Mouse (Mus musculus): Measurements from ENCODE around the gene Gpr156. TPM values are rescaled to one million over a fixed set of nuclear protein-coding genes. Genes with fewer than 3 reads are reported as not detected.

Gene Gpr156
- total RNA-seq, 1 experiment: 0.22 TPM

GRCm38 (mm10) chr16:37963331-37964281, 47.3 kb downstream of the Gpr156 start:
- Histone ChIP-seq H3K4me3 (ENCODE audit: insufficient read depth in 1 of 2, low read depth in 1 of 2, low read length in 2 of 2, poor library complexity in 1 of 2, severe bottlenecking in 1 of 2) (no peak overlapping the region), H3K27ac (ENCODE audit: insufficient read depth, low read depth, low read length, poor library complexity, severe bottlenecking) (no peak overlapping the region), H3K4me1 (ENCODE audit: control insufficient read depth in 2 of 2, insufficient read depth in 2 of 2, low read length in 2 of 2, poor library complexity in 1 of 2) (no peaks in the 10 kb centered on the region), H3K36me3 (ENCODE audit: control insufficient read depth, insufficient read depth, low read length, poor library complexity, severe bottlenecking) (no peaks in the 10 kb centered on the region), H3K9me3 (ENCODE audit: control insufficient read depth, insufficient read depth, low read depth, low read length) (no peaks in the 10 kb centered on the region), H3K9ac (ENCODE audit: insufficient read depth, low read depth, low read length, poor library complexity, severe bottlenecking) (no peak overlapping the region)
- DNase-seq (ENCODE audit: low read depth, low spot score): no peak
- no peak for TF ChIP-seq ZC3H11A (IDR thresholded peaks at IDR 0.05; ENCODE audit: borderline replicate concordance, low read depth, low read length)
- TF ChIP-seq HCFC1 (IDR thresholded peaks at IDR 0.05; ENCODE audit: borderline replicate concordance, insufficient read depth, low read length): no peak
- no peak for TF ChIP-seq MAFK (IDR thresholded peaks at IDR 0.05; ENCODE audit: insufficient read depth, low read depth, low read length)
- TF ChIP-seq ZNF384 (IDR thresholded peaks at IDR 0.05; ENCODE audit: low read depth, low read length): no peak
- no peak for TF ChIP-seq CHD2 (IDR thresholded peaks at IDR 0.05; ENCODE audit: low read depth, low read length)
- in situ Hi-C loops (cut with MboI; ENCODE audit: low sequenced_read_pairs in 2 of 2, unreplicated experiment in 2 of 2): no loop called here

GRCm38 (mm10) chr16:37964380-37965070, 48.2 kb downstream of the Gpr156 start:
- DNase-seq (ENCODE audit: low read depth, low spot score): no peak
- H3K4me3 ChIP-seq (ENCODE audit: insufficient read depth in 1 of 2, low read depth in 1 of 2, low read length in 2 of 2, poor library complexity in 1 of 2, severe bottlenecking in 1 of 2): no peak overlapping the region
- in situ Hi-C loops (cut with MboI; ENCODE audit: low sequenced_read_pairs in 2 of 2, unreplicated experiment in 2 of 2): no loop called here
- no peaks in the 10 kb centered on the region for H3K36me3 ChIP-seq (ENCODE audit: control insufficient read depth, insufficient read depth, low read length, poor library complexity, severe bottlenecking)
- no peak overlapping the region for H3K9ac ChIP-seq (ENCODE audit: insufficient read depth, low read depth, low read length, poor library complexity, severe bottlenecking)
- no peaks in the 10 kb centered on the region for H3K4me1 ChIP-seq (ENCODE audit: control insufficient read depth in 2 of 2, insufficient read depth in 2 of 2, low read length in 2 of 2, poor library complexity in 1 of 2)
- no peaks in the 10 kb centered on the region for H3K9me3 ChIP-seq (ENCODE audit: control insufficient read depth, insufficient read depth, low read depth, low read length)
- TF ChIP-seq CHD2 (IDR thresholded peaks at IDR 0.05; ENCODE audit: low read depth, low read length) (no peak), HCFC1 (IDR thresholded peaks at IDR 0.05; ENCODE audit: borderline replicate concordance, insufficient read depth, low read length) (no peak), ZC3H11A (IDR thresholded peaks at IDR 0.05; ENCODE audit: borderline replicate concordance, low read depth, low read length) (no peak), ZNF384 (IDR thresholded peaks at IDR 0.05; ENCODE audit: low read depth, low read length) (no peak), MAFK (IDR thresholded peaks at IDR 0.05; ENCODE audit: insufficient read depth, low read depth, low read length) (no peak)
- H3K27ac ChIP-seq (ENCODE audit: insufficient read depth, low read depth, low read length, poor library complexity, severe bottlenecking): no peak overlapping the region

DNA sequence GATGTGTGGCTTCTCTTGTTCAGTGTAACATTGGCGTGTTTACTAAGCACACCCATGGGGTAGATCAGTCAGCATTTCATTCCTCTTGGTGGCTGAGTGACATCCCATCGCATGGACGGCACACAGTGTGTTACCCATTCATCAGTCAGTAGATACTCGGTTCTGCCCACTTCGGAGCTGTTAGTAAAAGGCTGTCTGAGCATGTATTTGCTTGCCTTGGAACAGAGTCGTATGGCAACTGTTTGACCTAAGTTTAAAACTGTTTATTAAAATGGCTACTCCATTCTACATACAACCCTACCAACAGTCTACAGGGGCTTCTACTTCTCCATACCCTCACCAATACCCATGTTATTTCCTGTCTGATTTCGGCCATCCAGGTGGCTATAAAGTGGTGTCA, 50.6 kb downstream of the Gpr156 start:
- Histone ChIP-seq H3K36me3 (ENCODE audit: control insufficient read depth, insufficient read depth, low read length, poor library complexity, severe bottlenecking) (no peaks in the 10 kb centered on the region), H3K27ac (ENCODE audit: insufficient read depth, low read depth, low read length, poor library complexity, severe bottlenecking) (no peak overlapping the region), H3K4me3 (ENCODE audit: insufficient read depth in 1 of 2, low read depth in 1 of 2, low read length in 2 of 2, poor library complexity in 1 of 2, severe bottlenecking in 1 of 2) (no peak overlapping the region), H3K9me3 (ENCODE audit: control insufficient read depth, insufficient read depth, low read depth, low read length) (no peaks in the 10 kb centered on the region), H3K9ac (ENCODE audit: insufficient read depth, low read depth, low read length, poor library complexity, severe bottlenecking) (no peak overlapping the region), H3K4me1 (ENCODE audit: control insufficient read depth in 2 of 2, insufficient read depth in 2 of 2, low read length in 2 of 2, poor library complexity in 1 of 2) (no peaks in the 10 kb centered on the region)
- in situ Hi-C loops (cut with MboI; ENCODE audit: low sequenced_read_pairs in 2 of 2, unreplicated experiment in 2 of 2): no loop called here
- DNase-seq (ENCODE audit: low read depth, low spot score): no peak
- TF ChIP-seq MAFK (IDR thresholded peaks at IDR 0.05; ENCODE audit: insufficient read depth, low read depth, low read length) (no peak), ZC3H11A (IDR thresholded peaks at IDR 0.05; ENCODE audit: borderline replicate concordance, low read depth, low read length) (no peak), HCFC1 (IDR thresholded peaks at IDR 0.05; ENCODE audit: borderline replicate concordance, insufficient read depth, low read length) (no peak), ZNF384 (IDR thresholded peaks at IDR 0.05; ENCODE audit: low read depth, low read length) (no peak), CHD2 (IDR thresholded peaks at IDR 0.05; ENCODE audit: low read depth, low read length) (no peak)

DNA sequence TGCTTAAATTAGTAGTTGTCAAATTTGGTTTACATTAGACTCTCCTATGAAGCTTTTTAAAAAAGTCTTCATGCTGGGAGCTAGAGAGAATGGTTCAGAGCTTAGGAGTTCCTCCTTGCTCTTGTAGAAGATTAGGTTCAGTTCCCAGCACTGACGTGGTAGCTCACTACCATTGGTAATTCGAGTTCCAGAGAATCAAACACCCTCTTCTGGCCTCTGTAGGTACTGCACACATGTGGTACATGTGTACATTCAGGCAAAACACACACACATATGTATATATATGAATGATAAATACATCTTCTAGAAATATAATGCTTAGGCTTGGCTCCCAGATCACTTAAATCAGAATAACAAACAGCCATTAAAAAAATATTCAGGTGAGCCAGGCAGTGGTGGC, 51.1 kb downstream of the Gpr156 start:
- Histone ChIP-seq H3K4me1 (ENCODE audit: control insufficient read depth in 2 of 2, insufficient read depth in 2 of 2, low read length in 2 of 2, poor library complexity in 1 of 2) (no peaks in the 10 kb centered on the region), H3K27ac (ENCODE audit: insufficient read depth, low read depth, low read length, poor library complexity, severe bottlenecking) (no peak overlapping the region), H3K9ac (ENCODE audit: insufficient read depth, low read depth, low read length, poor library complexity, severe bottlenecking) (no peak overlapping the region), H3K4me3 (ENCODE audit: insufficient read depth in 1 of 2, low read depth in 1 of 2, low read length in 2 of 2, poor library complexity in 1 of 2, severe bottlenecking in 1 of 2) (no peak overlapping the region), H3K36me3 (ENCODE audit: control insufficient read depth, insufficient read depth, low read length, poor library complexity, severe bottlenecking) (no peaks in the 10 kb centered on the region), H3K9me3 (ENCODE audit: control insufficient read depth, insufficient read depth, low read depth, low read length) (no peaks in the 10 kb centered on the region)
- DNase-seq (ENCODE audit: low read depth, low spot score): peak; percentile 48
- in situ Hi-C loops (cut with MboI; ENCODE audit: low sequenced_read_pairs in 2 of 2, unreplicated experiment in 2 of 2): no loop called here
- TF ChIP-seq MAFK (IDR thresholded peaks at IDR 0.05; ENCODE audit: insufficient read depth, low read depth, low read length) (no peak), ZC3H11A (IDR thresholded peaks at IDR 0.05; ENCODE audit: borderline replicate concordance, low read depth, low read length) (no peak; the same call in 1 of the 2 replicates), ZNF384 (IDR thresholded peaks at IDR 0.05; ENCODE audit: low read depth, low read length) (no peak), HCFC1 (IDR thresholded peaks at IDR 0.05; ENCODE audit: borderline replicate concordance, insufficient read depth, low read length) (no peak), CHD2 (IDR thresholded peaks at IDR 0.05; ENCODE audit: low read depth, low read length) (no peak)

Measured in ES-E14 (cell line).